Mouse (Mus musculus): ENCODE data around the gene Wnt4.

- TF ChIP-seq ZNF384 (IDR thresholded peaks at IDR 0.05; ENCODE audit: low read depth, low read length): no peak
- TF ChIP-seq ZC3H11A (IDR thresholded peaks at IDR 0.05; ENCODE audit: borderline replicate concordance, low read depth, low read length): peak; percentile 70; the same call in 1 of the 2 replicates
- TF ChIP-seq HCFC1 (IDR thresholded peaks at IDR 0.05; ENCODE audit: borderline replicate concordance, insufficient read depth, low read length): no peak
Observed at GRCm38 (mm10) chr4:137287818-137288217, 10.5 kb downstream of the Wnt4 start.
